Mouse (Mus musculus) hindbrain, postnatal 0 days (tissue): ENCODE results near the gene Gmip. TPM values are rescaled to one million over a fixed set of nuclear protein-coding genes. Genes with fewer than 3 reads are reported as not detected.

Experiments
- ATAC-seq: fragments of 200-750 bp; cut with Nextera tagmentation; 2 replicates; pipeline ENCODE4 v1.8.0; 2017; ENCODE audit warnings: mild to moderate bottlenecking, moderate TSS enrichment, moderate library complexity
- DNase-seq: peaks from one replicate; pipeline ENCODE4 v3.0.0-alpha.2; 2015; ENCODE audit warnings: low spot score
- H3K27ac ChIP-seq: fragments of 300-500 bp; sonication (generic); 2 replicates; pipeline ENCODE4 v1.5.1; 2014; ENCODE audit warnings: mild to moderate bottlenecking
- H3K27me3 ChIP-seq: fragments of 300-500 bp; sonication (generic); 2 replicates; pipeline ENCODE4 v1.6.1; 2014; ENCODE audit warnings: low read length, mixed read lengths; ENCODE audit not compliant: insufficient read depth
- H3K36me3 ChIP-seq: fragments of 300-500 bp; sonication (generic); 2 replicates; pipeline ENCODE4 v1.6.1; 2014; ENCODE audit warnings: low read length, mixed read lengths; ENCODE audit not compliant: insufficient read depth
- H3K4me1 ChIP-seq: fragments of 300-500 bp; sonication (generic); 2 replicates; pipeline ENCODE4 v1.6.1; 2014; ENCODE audit warnings: antibody characterized with exemption, low read length, mixed read lengths; ENCODE audit not compliant: insufficient read depth
- H3K4me2 ChIP-seq: fragments of 300-500 bp; sonication (generic); 2 replicates; pipeline ENCODE4 v1.6.1; 2014; ENCODE audit warnings: low read depth, mild to moderate bottlenecking, low read length, moderate library complexity, mixed read lengths
- H3K4me3 ChIP-seq: fragments of 300-500 bp; sonication (generic); 2 replicates; pipeline ENCODE4 v1.5.1; 2014; ENCODE audit warnings: low read length
- H3K9ac ChIP-seq: fragments of 300-500 bp; sonication (generic); replicated peaks from 2 replicates; pipeline ENCODE4 v1.6.1; 2014; ENCODE audit warnings: mild to moderate bottlenecking, low read length, moderate library complexity, mixed read lengths
- H3K9me3 ChIP-seq: fragments of 300-500 bp; sonication (generic); 2 replicates; pipeline ENCODE4 v1.6.1; 2016; ENCODE audit warnings: low read length, mixed read lengths
- CTCF ChIP-seq: IDR thresholded peaks from 2 replicates; pipeline ENCODE4 v1.5.1; 2016; ENCODE audit warnings: antibody characterized with exemption, control low read depth, low read depth
- WGBS: fragments of 180-500 bp; shearing (Covaris S2); extraction: QIAGEN DNeasy Blood & Tissue Kit; methylation state at CpG from one replicate; pipeline ENCODE4 v1.1.7; 2014; 5-methylcytosine and 5-hydroxymethylcytosine counted together
- polyA plus RNA-seq: library from polyadenylated mRNA; unstranded; fragments of >200 nt; fragmentation: Nextera tagmentation; extraction: Ambion mirVana; gene quantifications from 2 replicates; pipeline ENCODE4 v1.2.1, GENCODE M21; 2015
- total RNA-seq: library from RNA; depleted of rRNA; stranded (reverse); fragments of >200 nt; gene quantifications from 2 replicates; pipeline ENCODE4 v1.2.3, GENCODE M21; 2014

The Gmip gene
- total and polyA plus RNA-seq, 2 experiments from 2014 or later, result 27.9 to 42.7 TPM

DNA sequence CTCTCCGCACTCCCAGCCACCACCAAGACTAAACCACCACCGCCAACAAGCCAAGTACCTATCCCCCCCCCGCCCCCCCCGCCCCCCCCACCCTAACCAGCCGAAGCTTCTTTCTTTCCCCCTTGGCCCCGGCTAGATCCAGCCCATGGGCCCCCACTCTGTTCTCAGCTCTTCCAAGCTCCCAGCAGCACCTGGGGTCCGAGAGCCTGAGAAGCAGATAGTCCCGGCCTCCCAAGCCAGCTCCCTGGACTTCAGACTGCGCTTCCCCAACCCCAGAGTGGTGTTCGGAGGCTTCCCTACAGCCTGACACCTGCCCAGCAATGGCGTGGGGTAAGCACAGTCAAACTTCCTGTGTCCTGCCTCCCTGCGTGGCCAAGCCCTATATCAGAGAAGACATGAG, 31.4 kb upstream of the Gmip start:
- no peak overlapping the region for H3K27ac ChIP-seq
- ATAC-seq, result no peak
- no peak overlapping the region for H3K4me3 ChIP-seq
- 73% methylated on average over 10 of the region's 12 CpGs for WGBS
- no peak for DNase-seq
- no peak for TF ChIP-seq CTCF
- peaks cover 4% of the 10 kb centered on the region for H3K4me1 ChIP-seq
- no peak overlapping the region for H3K4me2 ChIP-seq
- no peaks in the 10 kb centered on the region for H3K9me3 ChIP-seq
- H3K9ac ChIP-seq, result no peak overlapping the region
- H3K27me3 ChIP-seq, result no peaks in the 10 kb centered on the region
- no peaks in the 10 kb centered on the region for H3K36me3 ChIP-seq

DNA sequence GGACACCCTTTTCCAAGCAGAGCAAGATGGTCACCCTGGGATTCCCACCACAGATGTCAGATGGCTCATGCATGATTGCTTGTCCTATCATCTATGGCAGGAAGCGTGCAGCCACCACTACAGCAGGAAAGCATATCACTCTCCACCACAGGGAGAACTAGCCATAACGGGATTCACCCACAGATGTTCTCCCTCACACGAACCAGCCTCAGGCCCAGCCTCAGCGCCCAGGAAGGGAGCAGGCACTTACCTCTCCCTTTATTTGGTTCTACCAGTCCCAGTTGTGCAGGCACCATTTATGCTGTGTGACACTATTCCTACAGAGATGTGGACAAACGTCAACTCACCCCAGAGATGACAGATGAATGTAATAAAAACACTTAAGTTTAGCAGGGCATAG, 19.4 kb upstream of the Gmip start:
- Histone ChIP-seq H3K27me3 (no peaks in the 10 kb centered on the region), H3K9me3 (no peaks in the 10 kb centered on the region), H3K4me2 (no peak overlapping the region), H3K27ac (no peak overlapping the region), H3K9ac (no peak overlapping the region), H3K4me3 (no peak overlapping the region), H3K36me3 (no peaks in the 10 kb centered on the region), H3K4me1 (peaks cover 15% of the 10 kb centered on the region; the same call in 1 of the 2 replicates)
- ATAC-seq, result no peak
- DNase-seq, result no peak
- WGBS, result 85% methylated on average over 5 of the region's 5 CpGs
- TF ChIP-seq CTCF, result no peak

DNA sequence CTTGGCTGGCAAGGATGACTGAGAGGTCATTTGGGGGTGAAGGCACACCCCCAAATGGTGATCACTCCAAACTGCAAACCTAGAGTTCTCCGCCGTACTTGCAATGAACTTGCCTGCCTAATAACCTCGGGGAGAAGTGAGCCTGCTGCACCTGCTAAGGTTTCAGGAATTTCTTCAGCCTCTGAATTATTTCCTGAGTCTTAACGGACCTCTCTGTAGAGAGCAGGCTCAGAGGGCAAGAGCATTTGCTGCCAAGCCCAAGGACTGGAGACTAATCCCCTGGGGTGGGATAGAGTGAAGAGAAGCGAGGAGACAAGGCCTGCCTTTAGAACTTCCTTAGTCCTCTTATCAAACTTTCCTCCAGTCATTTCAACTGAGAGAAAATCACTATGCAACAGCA, 18.7 kb upstream of the Gmip start:
- H3K36me3 ChIP-seq, result peaks cover 2% of the 10 kb centered on the region; the same call in 1 of the 2 replicates
- H3K4me2 ChIP-seq, result no peak overlapping the region
- H3K9me3 ChIP-seq, result no peaks in the 10 kb centered on the region
- H3K27me3 ChIP-seq, result no peaks in the 10 kb centered on the region
- TF ChIP-seq CTCF, result no peak
- H3K4me3 ChIP-seq, result no peak overlapping the region
- H3K9ac ChIP-seq, result no peak overlapping the region
- DNase-seq (no peak), ATAC-seq (no peak)
- 76% methylated on average over 5 of the region's 5 CpGs for WGBS
- H3K27ac ChIP-seq, result no peak overlapping the region
- peaks cover 15% of the 10 kb centered on the region; the same call in 1 of the 2 replicates for H3K4me1 ChIP-seq

DNA sequence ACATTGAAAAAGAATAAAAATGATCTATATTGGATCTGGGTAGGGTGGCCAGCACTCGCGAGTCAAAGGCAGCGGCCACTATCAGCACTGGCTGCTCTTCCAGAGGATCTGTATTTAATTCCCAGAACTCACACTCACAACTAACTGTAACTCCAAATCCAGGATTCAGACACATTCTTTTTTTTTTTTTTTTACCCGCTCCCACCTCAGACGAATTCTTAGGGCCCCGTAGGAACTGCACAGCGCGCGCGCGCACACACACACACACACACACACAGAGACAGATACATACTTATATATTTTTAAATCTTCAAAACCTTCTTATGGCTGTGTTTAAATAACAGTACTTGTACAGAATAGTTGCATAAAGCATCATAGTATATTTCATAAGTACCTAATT, 18.1 kb upstream of the Gmip start:
- no peak for DNase-seq
- TF ChIP-seq CTCF, result no peak
- Histone ChIP-seq H3K9ac (peak overlapping the region; percentile 94), H3K4me3 (peak overlapping the region; percentile 91), H3K36me3 (peaks cover 8% of the 10 kb centered on the region), H3K27me3 (no peaks in the 10 kb centered on the region), H3K4me2 (peak overlapping the region; percentile 86), H3K4me1 (peaks cover 15% of the 10 kb centered on the region; the same call in 1 of the 2 replicates), H3K9me3 (no peaks in the 10 kb centered on the region), H3K27ac (peak overlapping the region; percentile 87; the same call in 1 of the 2 replicates)
- 37% methylated on average over 11 of the region's 11 CpGs for WGBS
- ATAC-seq, result peak; percentile 10; the same call in 1 of the 2 replicates

DNA sequence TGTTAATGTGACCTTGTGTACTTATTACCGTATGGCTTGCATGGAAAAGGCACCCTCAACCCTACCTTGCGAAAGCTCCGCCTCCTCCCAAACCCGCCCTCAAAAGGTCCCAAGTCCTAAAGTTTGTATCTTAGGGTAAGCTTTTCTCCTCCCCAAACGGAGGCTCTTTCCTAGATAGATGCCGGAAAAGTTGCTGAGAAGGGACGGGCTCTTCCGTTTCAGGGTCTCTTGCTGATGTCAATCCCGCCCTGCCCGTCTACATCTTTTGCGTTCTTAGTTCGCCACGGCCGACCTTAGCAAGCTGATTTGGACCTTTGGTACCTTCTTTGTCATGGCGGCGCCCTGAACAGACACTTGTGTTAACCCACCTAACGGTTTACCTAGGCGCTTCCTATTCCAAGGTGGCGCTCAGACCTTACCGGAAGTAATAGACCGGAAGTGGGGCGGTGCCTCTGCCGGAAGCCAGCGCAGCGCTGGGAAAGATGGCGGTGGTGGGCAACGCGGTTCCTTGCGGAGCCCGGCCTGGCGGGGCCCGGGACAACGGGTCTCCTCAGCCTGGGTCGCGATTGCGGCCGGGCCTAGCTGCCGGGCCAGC, 17.6 kb upstream of the Gmip start, which contains the start of the genes Atp13a1 and Zfp866:
Gene Atp13a1, plus strand, starts transcription at position 391 of the 595 bp plus-strand sequence.
Gene Zfp866, minus strand, starts transcription at position 406 of the 595 bp plus-strand sequence.
- Histone ChIP-seq H3K9me3 (no peaks in the 10 kb centered on the region), H3K4me3 (peak within 1 kb of the TSS; percentile 91), H3K36me3 (peaks cover 11% of the 10 kb centered on the region), H3K4me1 (peaks cover 15% of the 10 kb centered on the region; the same call in 1 of the 2 replicates), H3K9ac (peak within 1 kb of the TSS; percentile 94), H3K4me2 (peak within 1 kb of the TSS; percentile 86), H3K27ac (peak within 1 kb of the TSS; percentile 87), H3K27me3 (no peaks in the 10 kb centered on the region)
- peak; percentile 96 for ATAC-seq
- peak; percentile 33; the same call in 1 of the 2 replicates for TF ChIP-seq CTCF
- under 1% methylated on average over 38 of the region's 38 CpGs for WGBS
- peak; percentile 93 for DNase-seq

DNA sequence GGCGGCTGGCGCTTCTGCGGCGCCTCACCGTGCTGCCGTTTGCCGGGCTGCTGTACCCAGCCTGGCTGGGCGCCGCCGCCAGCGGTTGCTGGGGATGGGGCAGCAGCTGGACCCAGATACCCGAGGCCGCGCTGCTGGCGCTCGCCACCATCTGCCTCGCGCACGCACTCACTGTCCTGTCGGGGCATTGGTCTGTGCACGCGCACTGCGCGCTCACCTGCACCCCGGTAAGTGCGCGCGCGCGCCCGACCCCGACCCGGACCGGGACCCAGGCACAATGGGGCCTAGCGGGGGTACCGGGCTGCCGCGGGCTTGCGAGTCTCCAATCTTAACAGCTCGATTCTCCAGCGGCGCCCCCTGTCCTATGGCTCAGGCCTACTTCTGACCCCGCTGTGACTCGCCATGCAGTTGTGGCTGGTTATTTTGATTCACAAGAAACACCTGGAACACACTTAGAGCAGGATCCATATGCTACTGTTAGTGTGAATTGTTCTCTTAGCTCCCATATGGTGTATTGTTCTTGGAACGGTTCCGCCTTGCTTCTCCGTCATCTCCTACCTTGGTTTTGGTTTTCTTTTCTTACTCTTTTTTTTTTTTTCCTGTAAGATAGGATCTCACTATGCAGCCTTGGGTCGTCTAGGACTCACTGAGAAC, 16.9 kb upstream of the Gmip start:
- Histone ChIP-seq H3K4me2 (peak overlapping the region; percentile 86), H3K4me3 (peak overlapping the region; percentile 91), H3K36me3 (peaks cover 18% of the 10 kb centered on the region), H3K4me1 (peaks cover 15% of the 10 kb centered on the region; the same call in 1 of the 2 replicates), H3K9me3 (no peaks in the 10 kb centered on the region), H3K9ac (peak overlapping the region; percentile 94), H3K27ac (peak overlapping the region; percentile 87), H3K27me3 (no peaks in the 10 kb centered on the region)
- DNase-seq (peak; percentile 52), ATAC-seq (peak; percentile 76)
- no peak for TF ChIP-seq CTCF
- under 1% methylated on average over 48 of the region's 48 CpGs for WGBS

DNA sequence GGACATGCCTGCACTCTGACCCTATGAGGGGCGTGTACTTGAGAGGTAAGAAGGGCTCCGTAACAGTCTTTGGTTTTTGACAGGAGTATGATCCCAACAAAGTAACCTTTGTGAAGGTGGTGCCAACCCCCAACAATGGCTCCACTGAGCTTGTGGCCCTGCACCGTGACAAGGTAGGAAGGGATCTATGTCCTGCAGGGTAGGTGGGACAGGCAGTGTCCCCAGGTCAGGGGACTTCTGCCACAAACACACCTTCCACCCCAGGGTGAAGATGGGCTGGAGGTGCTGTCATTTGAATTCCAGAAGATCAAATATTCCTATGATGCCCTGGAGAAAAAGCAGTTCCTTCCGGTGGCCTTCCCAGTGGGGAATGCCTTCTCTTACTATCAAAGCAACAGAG, 14.8 kb upstream of the Gmip start:
- TF ChIP-seq CTCF, result no peak
- Histone ChIP-seq H3K4me3 (no peak overlapping the region), H3K4me2 (no peak overlapping the region), H3K27ac (no peak overlapping the region), H3K36me3 (peaks cover 39% of the 10 kb centered on the region), H3K27me3 (no peaks in the 10 kb centered on the region), H3K9me3 (no peaks in the 10 kb centered on the region), H3K9ac (no peak overlapping the region), H3K4me1 (peaks cover 15% of the 10 kb centered on the region; the same call in 1 of the 2 replicates)
- ATAC-seq (no peak), DNase-seq (no peak)
- 90% methylated on average over 4 of the region's 4 CpGs for WGBS
